Mouse (Mus musculus): ENCODE results near the gene Gm20422. TPM values are rescaled to one million over a fixed set of nuclear protein-coding genes. Genes with fewer than 3 reads are reported as not detected.

The Gm20422 gene
- polyA plus RNA-seq, 1 experiment from 2014 or later: 0.64 TPM

DNA sequence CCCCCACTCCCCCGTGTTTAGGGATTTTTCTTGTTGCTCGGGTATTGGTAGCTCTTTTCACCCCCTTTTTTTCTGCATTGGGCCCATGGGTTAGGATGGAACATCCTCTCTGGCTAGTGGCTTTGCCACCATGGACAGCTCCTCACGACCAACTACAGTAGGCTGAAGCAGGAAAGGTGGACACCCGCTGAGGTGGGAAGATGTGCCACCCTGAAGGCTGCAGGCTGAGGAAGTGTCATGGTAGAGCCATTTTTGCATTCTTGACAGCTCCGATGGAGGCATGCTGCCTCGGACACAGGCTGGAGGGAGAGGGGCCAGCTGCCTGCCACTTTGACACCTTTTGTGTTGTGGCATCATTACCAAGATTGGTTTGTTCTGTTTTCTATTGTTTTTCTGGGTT, 72.9 kb downstream of the Gm20422 start:
- Histone ChIP-seq H3K27me3 (replicated peaks; ENCODE audit: control insufficient read depth, insufficient read depth, low read length) (no peaks in the 10 kb centered on the region), H3K4me1 (ENCODE audit: control insufficient read depth, insufficient read depth, low read depth, low read length) (no peaks in the 10 kb centered on the region), H3K27ac (ENCODE audit: low read depth, low read length) (no peak overlapping the region), H3K9me3 (ENCODE audit: control insufficient read depth, low read length) (0 out of 2 replicates have a peak, but pooled peaks cover 5% of the 10 kb centered on the region), H3K4me2 (ENCODE audit: low read length) (no peak overlapping the region), H3K4me3 (ENCODE audit: low read length) (no peak overlapping the region), H3K36me3 (ENCODE audit: control insufficient read depth, insufficient read depth, low read length) (peaks cover 34% of the 10 kb centered on the region), H3K9ac (ENCODE audit: low read depth, low read length) (no peak overlapping the region)
- 78% methylated on average over 6 of the region's 6 CpGs for WGBS
- no peak for ATAC-seq

Other genes with a start within 250 kb of the Gm20422 start
- gene Zfp868, start 149.3 kb downstream of the Gm20422 start, polyA plus RNA-seq (2015; fragmentation: Nextera tagmentation; extraction: Ambion mirVana): 33.4 and 33.5 TPM in 2 replicates
- 2.1 and 2.3 TPM in 2 replicates for gene Zfp964, start 120.4 kb downstream of the Gm20422 start, polyA plus RNA-seq (2015; fragmentation: Nextera tagmentation; extraction: Ambion mirVana)
- 24.2 and 26.7 TPM in 2 replicates for gene Zfp869, start 64.2 kb downstream of the Gm20422 start, polyA plus RNA-seq (2015; fragmentation: Nextera tagmentation; extraction: Ambion mirVana)
- 6.5 and 8.6 TPM in 2 replicates for gene Zfp963, start 24.9 kb downstream of the Gm20422 start, polyA plus RNA-seq (2015; fragmentation: Nextera tagmentation; extraction: Ambion mirVana)
- gene Atp13a1, start 16.3 kb upstream of the Gm20422 start, polyA plus RNA-seq (2015; fragmentation: Nextera tagmentation; extraction: Ambion mirVana): 50.1 and 56.4 TPM in 2 replicates
- 32.8 and 37.0 TPM in 2 replicates for gene Zfp866, start 16.3 kb upstream of the Gm20422 start, polyA plus RNA-seq (2015; fragmentation: Nextera tagmentation; extraction: Ambion mirVana)
- gene Gmip, start 33.8 kb upstream of the Gm20422 start, polyA plus RNA-seq (2015; fragmentation: Nextera tagmentation; extraction: Ambion mirVana): 32.2 and 34.5 TPM in 2 replicates
- 0.54 and 0.91 TPM in 2 replicates for gene Lpar2, start 47.5 kb upstream of the Gm20422 start, polyA plus RNA-seq (2015; fragmentation: Nextera tagmentation; extraction: Ambion mirVana)
- gene Pbx4, start 57.6 kb upstream of the Gm20422 start, polyA plus RNA-seq (2015; fragmentation: Nextera tagmentation; extraction: Ambion mirVana): 60.5 TPM in 2 replicates
- 6.6 and 7.0 TPM in 2 replicates for gene Cilp2, start 112.8 kb upstream of the Gm20422 start, polyA plus RNA-seq (2015; fragmentation: Nextera tagmentation; extraction: Ambion mirVana)
- gene Tssk6, start 127.3 kb upstream of the Gm20422 start, polyA plus RNA-seq (2015; fragmentation: Nextera tagmentation; extraction: Ambion mirVana): 3.5 and 3.7 TPM in 2 replicates
- gene Ndufa13, start 127.7 kb upstream of the Gm20422 start, polyA plus RNA-seq (2015; fragmentation: Nextera tagmentation; extraction: Ambion mirVana): 191 and 216 TPM in 2 replicates
- gene Yjefn3, start 127.8 kb upstream of the Gm20422 start, polyA plus RNA-seq (2015; fragmentation: Nextera tagmentation; extraction: Ambion mirVana): 13.6 and 14.3 TPM in 2 replicates
- 13.9 and 19.7 TPM in 2 replicates for gene Gatad2a, start 221.5 kb upstream of the Gm20422 start, polyA plus RNA-seq (2015; fragmentation: Nextera tagmentation; extraction: Ambion mirVana)